Mouse (Mus musculus): ENCODE measurements around the gene Plcg1. TPM values are rescaled to one million over a fixed set of nuclear protein-coding genes. Genes with fewer than 3 reads are reported as not detected.

Gene Plcg1
- polyA plus RNA-seq, 1 experiment from 2014 or later, result 40.2 TPM

GRCm38 (mm10) chr2:160760433-160761184 lies 29.5 kb downstream of the Plcg1 start:
- Histone ChIP-seq H3K4me2 (ENCODE audit: low read length) (no peak overlapping the region), H3K9me3 (replicated peaks; ENCODE audit: control insufficient read depth, low read length) (no peaks in the 10 kb centered on the region), H3K36me3 (ENCODE audit: control insufficient read depth, insufficient read depth, low read length) (peaks cover 98% of the 10 kb centered on the region), H3K4me3 (ENCODE audit: low read depth, low read length) (no peak overlapping the region), H3K27me3 (replicated peaks; ENCODE audit: control insufficient read depth, insufficient read depth, low read length) (no peaks in the 10 kb centered on the region), H3K9ac (ENCODE audit: low read length) (no peak overlapping the region), H3K4me1 (ENCODE audit: control insufficient read depth, insufficient read depth, low read length) (no peaks in the 10 kb centered on the region), H3K27ac (ENCODE audit: low read depth, low read length) (no peak overlapping the region)
- no peak for ATAC-seq
- 89% methylated on average over 9 of the region's 9 CpGs for WGBS
- peak; percentile 29 for DNase-seq (ENCODE audit: low spot score)

- H3K4me2 ChIP-seq (ENCODE audit: low read length), result no peak overlapping the region
- no peaks in the 10 kb centered on the region for H3K27me3 ChIP-seq (replicated peaks; ENCODE audit: control insufficient read depth, insufficient read depth, low read length)
- no peak for DNase-seq (ENCODE audit: low spot score)
- no peak overlapping the region for H3K27ac ChIP-seq (ENCODE audit: low read depth, low read length)
- WGBS, result 90% methylated on average over 3 of the region's 3 CpGs
- no peak overlapping the region for H3K9ac ChIP-seq (ENCODE audit: low read length)
- no peak overlapping the region for H3K4me3 ChIP-seq (ENCODE audit: low read depth, low read length)
- no peaks in the 10 kb centered on the region for H3K9me3 ChIP-seq (replicated peaks; ENCODE audit: control insufficient read depth, low read length)
- no peaks in the 10 kb centered on the region for H3K4me1 ChIP-seq (ENCODE audit: control insufficient read depth, insufficient read depth, low read length)
- H3K36me3 ChIP-seq (ENCODE audit: control insufficient read depth, insufficient read depth, low read length), result peaks cover 81% of the 10 kb centered on the region
- no peak for ATAC-seq
Measured at GRCm38 (mm10) chr2:160763816-160764215, 32.7 kb downstream of the Plcg1 start.

GRCm38 (mm10) chr2:160764386-160764785 lies 33.3 kb downstream of the Plcg1 start:
- 92% methylated on average over 2 of the region's 2 CpGs for WGBS
- H3K36me3 ChIP-seq (ENCODE audit: control insufficient read depth, insufficient read depth, low read length), result peaks cover 76% of the 10 kb centered on the region
- H3K4me2 ChIP-seq (ENCODE audit: low read length), result no peak overlapping the region
- no peaks in the 10 kb centered on the region for H3K9me3 ChIP-seq (replicated peaks; ENCODE audit: control insufficient read depth, low read length)
- H3K4me3 ChIP-seq (ENCODE audit: low read depth, low read length), result no peak overlapping the region
- H3K9ac ChIP-seq (ENCODE audit: low read length), result no peak overlapping the region
- ATAC-seq (no peak), DNase-seq (ENCODE audit: low spot score) (no peak)
- H3K27me3 ChIP-seq (replicated peaks; ENCODE audit: control insufficient read depth, insufficient read depth, low read length), result no peaks in the 10 kb centered on the region
- no peaks in the 10 kb centered on the region for H3K4me1 ChIP-seq (ENCODE audit: control insufficient read depth, insufficient read depth, low read length)
- H3K27ac ChIP-seq (ENCODE audit: low read depth, low read length), result no peak overlapping the region

- 76% methylated on average over 3 of the region's 3 CpGs for WGBS
- Histone ChIP-seq H3K27ac (ENCODE audit: low read depth, low read length) (no peak overlapping the region), H3K4me1 (ENCODE audit: control insufficient read depth, insufficient read depth, low read length) (no peaks in the 10 kb centered on the region), H3K4me3 (ENCODE audit: low read depth, low read length) (no peak overlapping the region), H3K9ac (ENCODE audit: low read length) (no peak overlapping the region), H3K36me3 (ENCODE audit: control insufficient read depth, insufficient read depth, low read length) (peaks cover 69% of the 10 kb centered on the region), H3K4me2 (ENCODE audit: low read length) (no peak overlapping the region), H3K27me3 (replicated peaks; ENCODE audit: control insufficient read depth, insufficient read depth, low read length) (no peaks in the 10 kb centered on the region), H3K9me3 (replicated peaks; ENCODE audit: control insufficient read depth, low read length) (no peaks in the 10 kb centered on the region)
- no peak for DNase-seq (ENCODE audit: low spot score)
- ATAC-seq, result no peak
Measured at GRCm38 (mm10) chr2:160765096-160765495, 34.0 kb downstream of the Plcg1 start.

GRCm38 (mm10) chr2:160766371-160766771 lies 35.3 kb downstream of the Plcg1 start:
- H3K4me3 ChIP-seq (ENCODE audit: low read depth, low read length), result no peak overlapping the region
- ATAC-seq (no peak), DNase-seq (ENCODE audit: low spot score) (no peak)
- H3K4me2 ChIP-seq (ENCODE audit: low read length), result no peak overlapping the region
- peaks cover 59% of the 10 kb centered on the region for H3K36me3 ChIP-seq (ENCODE audit: control insufficient read depth, insufficient read depth, low read length)
- no peaks in the 10 kb centered on the region for H3K4me1 ChIP-seq (ENCODE audit: control insufficient read depth, insufficient read depth, low read length)
- no peak overlapping the region for H3K9ac ChIP-seq (ENCODE audit: low read length)
- H3K27ac ChIP-seq (ENCODE audit: low read depth, low read length), result no peak overlapping the region
- H3K9me3 ChIP-seq (replicated peaks; ENCODE audit: control insufficient read depth, low read length), result no peaks in the 10 kb centered on the region
- WGBS, result 74% methylated on average over 5 of the region's 5 CpGs
- no peaks in the 10 kb centered on the region for H3K27me3 ChIP-seq (replicated peaks; ENCODE audit: control insufficient read depth, insufficient read depth, low read length)

- ATAC-seq (no peak), DNase-seq (ENCODE audit: low spot score) (no peak)
- Histone ChIP-seq H3K4me2 (ENCODE audit: low read length) (no peak overlapping the region), H3K36me3 (ENCODE audit: control insufficient read depth, insufficient read depth, low read length) (peaks cover 50% of the 10 kb centered on the region), H3K4me3 (ENCODE audit: low read depth, low read length) (no peak overlapping the region), H3K9ac (ENCODE audit: low read length) (no peak overlapping the region), H3K9me3 (replicated peaks; ENCODE audit: control insufficient read depth, low read length) (no peaks in the 10 kb centered on the region), H3K27ac (ENCODE audit: low read depth, low read length) (no peak overlapping the region), H3K4me1 (ENCODE audit: control insufficient read depth, insufficient read depth, low read length) (no peaks in the 10 kb centered on the region), H3K27me3 (replicated peaks; ENCODE audit: control insufficient read depth, insufficient read depth, low read length) (no peaks in the 10 kb centered on the region)
- 88% methylated on average over 2 of the region's 2 CpGs for WGBS
Measured at GRCm38 (mm10) chr2:160767201-160767600, 36.1 kb downstream of the Plcg1 start.

- no peaks in the 10 kb centered on the region for H3K9me3 ChIP-seq (replicated peaks; ENCODE audit: control insufficient read depth, low read length)
- ATAC-seq, result no peak
- WGBS, result 86% methylated on average over 4 of the region's 4 CpGs
Measured at GRCm38 (mm10) chr2:160768097-160768695, 37.1 kb downstream of the Plcg1 start.

GRCm38 (mm10) chr2:160768997-160769396 lies 37.9 kb downstream of the Plcg1 start:
- Histone ChIP-seq H3K9ac (ENCODE audit: low read length) (no peak overlapping the region), H3K9me3 (replicated peaks; ENCODE audit: control insufficient read depth, low read length) (no peaks in the 10 kb centered on the region), H3K27ac (ENCODE audit: low read depth, low read length) (no peak overlapping the region), H3K4me2 (ENCODE audit: low read length) (no peak overlapping the region), H3K4me3 (ENCODE audit: low read depth, low read length) (no peak overlapping the region), H3K36me3 (ENCODE audit: control insufficient read depth, insufficient read depth, low read length) (peaks cover 32% of the 10 kb centered on the region), H3K4me1 (ENCODE audit: control insufficient read depth, insufficient read depth, low read length) (no peaks in the 10 kb centered on the region), H3K27me3 (replicated peaks; ENCODE audit: control insufficient read depth, insufficient read depth, low read length) (no peaks in the 10 kb centered on the region)
- WGBS, result 91% methylated on average over 2 of the region's 2 CpGs
- DNase-seq (ENCODE audit: low spot score) (no peak), ATAC-seq (0 out of 2 replicates have a peak, but pooled peaks have one; percentile 16)

More at GRCm38 (mm10) chr2:160768097-160768695, 37.1 kb downstream of the Plcg1 start:
- no peaks in the 10 kb centered on the region for H3K4me1 ChIP-seq (ENCODE audit: control insufficient read depth, insufficient read depth, low read length)
- no peak overlapping the region for H3K9ac ChIP-seq (ENCODE audit: low read length)
- no peak overlapping the region for H3K4me3 ChIP-seq (ENCODE audit: low read depth, low read length)
- no peak overlapping the region for H3K4me2 ChIP-seq (ENCODE audit: low read length)
- no peaks in the 10 kb centered on the region for H3K27me3 ChIP-seq (replicated peaks; ENCODE audit: control insufficient read depth, insufficient read depth, low read length)
- H3K27ac ChIP-seq (ENCODE audit: low read depth, low read length), result no peak overlapping the region
- H3K36me3 ChIP-seq (ENCODE audit: control insufficient read depth, insufficient read depth, low read length), result peaks cover 40% of the 10 kb centered on the region
- DNase-seq (ENCODE audit: low spot score), result no peak

GRCm38 (mm10) chr2:160770409-160770808 lies 39.3 kb downstream of the Plcg1 start:
- Histone ChIP-seq H3K4me3 (ENCODE audit: low read depth, low read length) (no peak overlapping the region), H3K9ac (ENCODE audit: low read length) (no peak overlapping the region), H3K9me3 (replicated peaks; ENCODE audit: control insufficient read depth, low read length) (no peaks in the 10 kb centered on the region), H3K4me2 (ENCODE audit: low read length) (no peak overlapping the region), H3K27ac (ENCODE audit: low read depth, low read length) (no peak overlapping the region), H3K36me3 (ENCODE audit: control insufficient read depth, insufficient read depth, low read length) (peaks cover 18% of the 10 kb centered on the region; the same call in 1 of the 2 replicates), H3K4me1 (ENCODE audit: control insufficient read depth, insufficient read depth, low read length) (no peaks in the 10 kb centered on the region), H3K27me3 (replicated peaks; ENCODE audit: control insufficient read depth, insufficient read depth, low read length) (no peaks in the 10 kb centered on the region)
- no peak for ATAC-seq
- no peak for DNase-seq (ENCODE audit: low spot score)
